Mouse (Mus musculus) lung, postnatal 0 days (tissue): Measurements from ENCODE around the gene Smpd2.

Experiments used
- CTCF ChIP-seq: IDR thresholded peaks from 2 replicates; pipeline ENCODE4 v1.5.1; 2016; ENCODE audit warnings: antibody characterized with exemption, mild to moderate bottlenecking
- EP300 ChIP-seq: IDR thresholded peaks from 2 replicates; pipeline ENCODE4 v1.6.1; 2016; ENCODE audit warnings: antibody characterized with exemption, mild to moderate bottlenecking, control low read depth

GRCm38 (mm10) chr10:41538986-41539385 is 48.8 kb upstream of the Smpd2 start:
- no peak for TF ChIP-seq EP300
- no peak for TF ChIP-seq CTCF
